In the genomic region with DNA sequence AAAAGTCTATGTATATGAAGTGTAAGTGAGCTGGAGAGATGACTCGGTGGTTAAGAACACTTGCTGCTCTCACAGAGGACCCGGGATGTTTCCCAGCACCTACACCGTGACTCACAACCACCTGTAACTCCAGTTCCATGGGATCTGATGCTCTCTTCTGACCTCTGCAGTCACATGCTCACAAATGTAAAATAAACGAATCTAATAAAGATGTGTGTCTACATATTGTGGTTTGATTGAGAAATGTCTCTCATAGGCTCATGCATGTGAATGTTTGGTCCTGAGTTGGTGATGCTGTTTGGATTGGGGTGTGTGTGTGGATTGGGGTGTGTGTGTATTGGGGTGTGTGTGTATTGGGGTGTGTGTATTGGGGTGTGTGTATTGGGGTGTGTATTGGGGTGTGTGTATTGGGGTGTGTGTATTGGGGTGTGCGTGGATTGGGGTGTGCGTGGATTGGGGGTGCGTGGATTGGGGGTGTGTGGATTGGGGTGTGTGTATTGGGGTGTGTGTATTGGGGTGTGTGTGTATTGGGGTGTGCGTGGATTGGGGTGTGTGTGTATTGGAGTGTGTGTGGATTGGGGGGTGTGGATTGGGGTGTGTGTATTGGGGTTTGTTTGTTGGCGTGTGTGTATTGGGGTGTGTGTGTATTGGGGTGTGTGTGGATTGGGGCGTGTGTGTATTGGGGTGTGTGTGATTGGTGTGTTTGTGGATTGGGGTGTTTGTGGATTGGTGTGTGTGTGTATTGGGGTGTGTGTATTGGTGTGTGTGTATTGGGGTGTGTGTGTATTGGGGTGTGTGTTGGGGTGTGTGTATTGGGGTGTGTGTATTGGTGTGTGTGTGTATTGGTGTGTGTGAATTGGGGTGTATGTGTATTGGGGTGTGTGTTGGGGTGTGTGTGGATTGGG, we compare ENCODE assay signal across 12 mouse cellular contexts. TPM values are rescaled to one million over a fixed set of nuclear protein-coding genes. Genes with fewer than 3 reads are reported as not detected.
DNase-seq lines count a peak whose midpoint lies in the region; ATAC-seq lines count a peak whose summit lies in the region.
"Had no signal": no experiment of that assay in that cellular context is flagged by ENCODE, and none has a peak within 500 bp of the region (broad histone marks: within the 10 kb centered on the region; RNA-seq: fewer than 3 reads in every experiment).

No protein-coding gene starts in this region.

- intact Hi-C loops in left cerebral cortex, postnatal 14 days (cut with DNase I): no loop called here

- WGBS in embryonic facial prominence, embryonic 11.5 days: 62% methylated on average over 10 of the region's 10 CpGs
- WGBS in embryonic facial prominence, embryonic 10.5 days: 61% methylated on average over 10 of the region's 10 CpGs
- WGBS in midbrain, embryonic 13.5 days: 62% methylated on average over 10 of the region's 10 CpGs
- WGBS in midbrain, embryonic 16.5 days: 72% methylated on average over 10 of the region's 10 CpGs
- 58% methylated on average over 10 of the region's 10 CpGs for WGBS in limb, embryonic 11.5 days

- H3K9me3 ChIP-seq in embryonic facial prominence, embryonic 11.5 days (replicated peaks; ENCODE audit: control insufficient read depth, low read length): no peaks in the 10 kb centered on the region; the same call in 1 of the 2 replicates
- H3K9me3 ChIP-seq in embryonic facial prominence, embryonic 10.5 days: no peaks in the 10 kb centered on the region; the same call in 1 of the 2 replicates
- H3K9me3 ChIP-seq in midbrain, embryonic 13.5 days: no peaks in the 10 kb centered on the region
- no peaks in the 10 kb centered on the region for H3K9me3 ChIP-seq in midbrain, embryonic 16.5 days (replicated peaks; ENCODE audit: control insufficient read depth, low read length, poor library complexity, severe bottlenecking)
- 0 out of 2 replicates have a peak, but pooled peaks cover 5% of the 10 kb centered on the region for H3K9me3 ChIP-seq in limb, embryonic 11.5 days (ENCODE audit: control insufficient read depth, low read length)

- H3K9ac ChIP-seq in embryonic facial prominence, embryonic 11.5 days (replicated peaks; ENCODE audit: low read length): no peak overlapping the region
- H3K9ac ChIP-seq in midbrain, embryonic 13.5 days (replicated peaks): no peak overlapping the region
- H3K9ac ChIP-seq in midbrain, embryonic 16.5 days (ENCODE audit: low read depth, low read length): no peak overlapping the region
- H3K9ac ChIP-seq in limb, embryonic 11.5 days (ENCODE audit: low read length): no peak overlapping the region

- H3K4me2 ChIP-seq in embryonic facial prominence, embryonic 11.5 days (ENCODE audit: low read depth, low read length): no peak overlapping the region
- H3K4me2 ChIP-seq in midbrain, embryonic 13.5 days (replicated peaks): no peak overlapping the region
- no peak overlapping the region for H3K4me2 ChIP-seq in midbrain, embryonic 16.5 days (ENCODE audit: low read length)
- H3K4me2 ChIP-seq in limb, embryonic 11.5 days (ENCODE audit: low read depth, severe bottlenecking): no peak overlapping the region

- peak; percentile 85 for ATAC-seq in embryonic facial prominence, embryonic 11.5 days (replicated peaks; ENCODE audit: insufficient number of reproducible peaks, low FRiP score, low TSS enrichment, low read depth)
- peak; percentile 79 for ATAC-seq in midbrain, embryonic 13.5 days
- no peak; the same call in 1 of the 2 replicates for ATAC-seq in midbrain, embryonic 16.5 days
- peak; percentile 51; the same call in 1 of the 2 replicates for ATAC-seq in limb, embryonic 11.5 days (ENCODE audit: insufficient number of reproducible peaks, low FRiP score, low TSS enrichment, low read depth)

- no peaks in the 10 kb centered on the region for H3K36me3 ChIP-seq in embryonic facial prominence, embryonic 11.5 days (replicated peaks; ENCODE audit: control insufficient read depth, insufficient read depth, low read depth, low read length)
- no peaks in the 10 kb centered on the region for H3K36me3 ChIP-seq in embryonic facial prominence, embryonic 10.5 days (replicated peaks)
- H3K36me3 ChIP-seq in midbrain, embryonic 13.5 days: no peaks in the 10 kb centered on the region
- H3K36me3 ChIP-seq in midbrain, embryonic 16.5 days (ENCODE audit: control insufficient read depth, insufficient read depth, low read length): no peaks in the 10 kb centered on the region
- H3K36me3 ChIP-seq in limb, embryonic 11.5 days (ENCODE audit: control insufficient read depth, insufficient read depth, low read length): no peaks in the 10 kb centered on the region

- H3K27me3 ChIP-seq in embryonic facial prominence, embryonic 11.5 days (ENCODE audit: control insufficient read depth, insufficient read depth, low read length): no peaks in the 10 kb centered on the region
- no peaks in the 10 kb centered on the region for H3K27me3 ChIP-seq in embryonic facial prominence, embryonic 10.5 days (replicated peaks; ENCODE audit: low read depth, poor library complexity, severe bottlenecking)
- H3K27me3 ChIP-seq in midbrain, embryonic 13.5 days: no peaks in the 10 kb centered on the region
- H3K27me3 ChIP-seq in midbrain, embryonic 16.5 days (ENCODE audit: control insufficient read depth, insufficient read depth, low read depth, low read length): no peaks in the 10 kb centered on the region
- no peaks in the 10 kb centered on the region; the same call in 1 of the 2 replicates for H3K27me3 ChIP-seq in limb, embryonic 11.5 days (ENCODE audit: control insufficient read depth, insufficient read depth, low read length)

- H3K4me1 ChIP-seq in embryonic facial prominence, embryonic 11.5 days (ENCODE audit: control insufficient read depth, insufficient read depth, low read length): no peaks in the 10 kb centered on the region
- no peaks in the 10 kb centered on the region for H3K4me1 ChIP-seq in embryonic facial prominence, embryonic 10.5 days
- 0 out of 2 replicates have a peak, but pooled peaks cover 3% of the 10 kb centered on the region for H3K4me1 ChIP-seq in midbrain, embryonic 13.5 days (replicated peaks)
- H3K4me1 ChIP-seq in midbrain, embryonic 16.5 days (ENCODE audit: control insufficient read depth, insufficient read depth, low read length): 0 out of 2 replicates have a peak, but pooled peaks cover 3% of the 10 kb centered on the region
- H3K4me1 ChIP-seq in limb, embryonic 11.5 days (ENCODE audit: control insufficient read depth, insufficient read depth, low read length): no peaks in the 10 kb centered on the region

- H3K4me3 ChIP-seq in embryonic facial prominence, embryonic 11.5 days (ENCODE audit: low read depth, low read length): no peak overlapping the region
- no peak overlapping the region for H3K4me3 ChIP-seq in embryonic facial prominence, embryonic 10.5 days
- no peak overlapping the region for H3K4me3 ChIP-seq in midbrain, embryonic 13.5 days (replicated peaks)
- H3K4me3 ChIP-seq in midbrain, embryonic 16.5 days (ENCODE audit: low read depth, low read length): no peak overlapping the region
- no peak overlapping the region for H3K4me3 ChIP-seq in limb, embryonic 11.5 days (ENCODE audit: low read depth, low read length)

- no peak overlapping the region for H3K27ac ChIP-seq in embryonic facial prominence, embryonic 11.5 days (replicated peaks; ENCODE audit: low read depth, low read length)
- no peak overlapping the region for H3K27ac ChIP-seq in embryonic facial prominence, embryonic 10.5 days (replicated peaks)
- H3K27ac ChIP-seq in midbrain, embryonic 13.5 days: no peak overlapping the region
- no peak overlapping the region for H3K27ac ChIP-seq in midbrain, embryonic 16.5 days (ENCODE audit: low read length)
- H3K27ac ChIP-seq in limb, embryonic 11.5 days (replicated peaks; ENCODE audit: low read depth, low read length): no peak overlapping the region

- no peak for DNase-seq in embryonic facial prominence, embryonic 11.5 days (ENCODE audit: low spot score)
- DNase-seq in embryonic facial prominence, embryonic 10.5 days (ENCODE audit: low spot score): no peak
- DNase-seq in limb, embryonic 11.5 days (ENCODE audit: low spot score): no peak
- DNase-seq in yolk sac, embryonic 10.5 days (ENCODE audit: low spot score): peak; percentile 11
- DNase-seq in left cerebral cortex, postnatal 14 days (ENCODE audit: low spot score in 2 of 2): no peak
- no peak for DNase-seq in ovary, postnatal 10 days (ENCODE audit: low spot score)
- DNase-seq: adrenal gland, postnatal 14 days; heart, postnatal 4 days; lung, adult 18-20 months; thymus, postnatal 14 days had no signal

RNA-seq across cellular contexts. Expression of a gene that starts 46.1 kb away (rescaled TPM):
- 23.3 and 25.6 TPM in 2 replicates for polyA plus RNA-seq in embryonic facial prominence, embryonic 11.5 days (2014; fragmentation: Nextera tagmentation; extraction: Ambion mirVana)
- polyA plus RNA-seq in embryonic facial prominence, embryonic 10.5 days (2016; fragmentation: Nextera tagmentation; extraction: Ambion mirVana): 14.4 and 16.1 TPM in 2 replicates
- 68.1 and 73.0 TPM in 2 replicates for polyA plus RNA-seq in midbrain, embryonic 13.5 days (2015; fragmentation: Nextera tagmentation; extraction: Ambion mirVana)
- 56.9 and 70.2 TPM in 2 replicates for polyA plus RNA-seq in midbrain, embryonic 16.5 days (2015; fragmentation: Nextera tagmentation; extraction: Ambion mirVana)
- polyA plus RNA-seq in limb, embryonic 11.5 days (2014; fragmentation: Nextera tagmentation; extraction: Ambion mirVana): 16.9 and 18.5 TPM in 2 replicates
- total RNA-seq in left cerebral cortex, postnatal 14 days (2021): 10 to 100 TPM; 91.3 to 97.1 TPM
